Mouse (Mus musculus) embryonic fibroblast, embryonic 13.5 days (primary cell): ENCODE data around the gene Smg6.

Source experiments
- CTCF ChIP-seq: IDR thresholded peaks from 2 replicates; pipeline ENCODE4 v1.5.1; 2011; ENCODE audit warnings: mild to moderate bottlenecking, control low read depth, low read length, moderate library complexity, borderline replicate concordance; ENCODE audit not compliant: insufficient read depth
- POLR2A ChIP-seq: IDR thresholded peaks from 2 replicates; pipeline ENCODE4 v1.6.1; 2011; ENCODE audit warnings: low read depth, mild to moderate bottlenecking, control low read depth, low read length, moderate library complexity

GRCm38 (mm10) chr11:75190371-75190724 lies 264.7 kb downstream of the Smg6 start:
- TF ChIP-seq CTCF (no peak), POLR2A (peak; percentile 76)
